Mouse (Mus musculus) spleen, adult 2 months (tissue): ENCODE measurements around the gene Tmem119. TPM values are rescaled to one million over a fixed set of nuclear protein-coding genes. Genes with fewer than 3 reads are reported as not detected.
"Not testable (repeated sequence)": the region's sequence is repeated elsewhere in the genome, so short reads cannot be mapped to it uniquely, and the experiment has no call there.

Experiments used
- DNase-seq, 2 experiments: peaks; one replicate each; pipeline versions ENCODE4 v3.0.0 to v3.0.0-alpha.2; 2012 to 2021; ENCODE audit warnings: low spot score in 2 of 2, low read depth in 1 of 2
- H3K27ac ChIP-seq: fragments of 200-500 bp; 2 replicates; pipeline ENCODE4 v1.5.1; 2012; ENCODE audit warnings: low read length, inconsistent platforms; ENCODE audit not compliant: insufficient read depth
- H3K27me3 ChIP-seq: fragments of 200-500 bp; 2 replicates; pipeline ENCODE4 v1.6.1; 2012; ENCODE audit warnings: mild to moderate bottlenecking, moderate library complexity, low read length, inconsistent platforms; ENCODE audit not compliant: control insufficient read depth, insufficient read depth
- H3K36me3 ChIP-seq: fragments of 200-500 bp; 2 replicates; pipeline ENCODE4 v1.6.1; 2012; ENCODE audit warnings: mild to moderate bottlenecking, low read length, inconsistent platforms; ENCODE audit not compliant: control insufficient read depth, insufficient read depth
- H3K4me1 ChIP-seq: fragments of 200-500 bp; 2 replicates; pipeline ENCODE4 v1.6.1; 2011; ENCODE audit warnings: inconsistent platforms; ENCODE audit not compliant: control insufficient read depth, insufficient read depth, insufficient read length
- H3K4me3 ChIP-seq: fragments of 200-500 bp; 2 replicates; pipeline ENCODE4 v1.5.1; 2011; ENCODE audit warnings: mild to moderate bottlenecking, inconsistent platforms; ENCODE audit not compliant: insufficient read depth, insufficient read length; ENCODE audit errors: extremely low read depth
- CTCF ChIP-seq: fragments of 200-500 bp; IDR thresholded peaks from 2 replicates; pipeline ENCODE4 v1.5.1; 2011; ENCODE audit warnings: mild to moderate bottlenecking, inconsistent platforms; ENCODE audit not compliant: insufficient read depth, insufficient read length, insufficient replicate concordance; ENCODE audit errors: extremely low read depth
- POLR2A ChIP-seq: fragments of 200-500 bp; IDR thresholded peaks from 2 replicates; pipeline ENCODE4 v1.6.1; 2011; ENCODE audit warnings: low read depth, low read length, inconsistent platforms
- WGBS: fragments of 180-500 bp; shearing (Covaris S2); methylation state at CpG from one replicate; pipeline ENCODE4 v1.1.7; 2018; 5-methylcytosine and 5-hydroxymethylcytosine counted together
- polyA plus RNA-seq: library from polyadenylated mRNA; depleted of rRNA; stranded (reverse); fragments of >200 nt; gene quantifications from 2 replicates; pipeline ENCODE4 v1.2.3, GENCODE M21; 2012

Tmem119 gene
- polyA plus RNA-seq, 1 experiment: 3.0 TPM

- no peak overlapping the region for H3K27ac ChIP-seq
- 88% methylated on average over 16 of the region's 16 CpGs for WGBS
- no peaks in the 10 kb centered on the region; the same call in 1 of the 2 replicates for H3K4me1 ChIP-seq
Observed at GRCm38 (mm10) chr5:113791197-113792095, 8.9 kb downstream of the Tmem119 start.

DNA sequence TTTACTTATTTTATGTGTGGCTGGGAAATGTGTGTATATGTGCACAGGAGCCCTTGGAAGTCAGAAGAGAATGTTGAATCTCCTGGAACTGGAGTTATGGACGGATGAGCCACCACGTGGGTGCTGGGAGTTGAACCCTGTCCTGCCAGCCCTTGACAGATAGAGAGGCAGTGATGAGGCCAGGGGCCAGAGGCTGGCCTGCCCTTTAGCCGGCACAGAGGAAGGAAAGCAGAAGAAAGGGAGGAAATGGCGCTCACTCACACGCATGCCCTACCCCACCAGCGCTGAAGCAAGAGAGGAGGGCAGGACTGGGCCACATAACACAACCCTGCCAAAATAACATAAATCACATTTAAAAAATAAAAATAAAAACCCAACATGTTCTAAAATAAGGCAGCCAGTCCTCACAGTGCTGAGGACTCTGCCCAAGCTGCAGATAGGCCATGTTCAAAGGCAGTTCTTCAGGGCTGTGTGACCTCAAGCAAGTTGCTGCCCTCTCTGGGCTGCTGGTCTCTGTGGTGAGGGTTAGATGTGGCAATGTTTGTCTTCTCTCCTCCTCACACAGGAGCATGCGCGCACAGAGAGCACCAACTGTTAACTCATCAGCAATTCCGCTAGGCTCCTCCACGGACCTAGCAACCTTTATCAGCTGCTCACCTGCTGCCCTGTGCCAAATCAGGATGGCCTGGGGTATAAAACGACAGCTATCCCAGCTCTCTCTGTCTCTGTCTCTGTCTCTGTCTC, 9.7 kb downstream of the Tmem119 start:
- no peak overlapping the region for H3K27ac ChIP-seq

More at GRCm38 (mm10) chr5:113791197-113792095, 8.9 kb downstream of the Tmem119 start:
- Histone ChIP-seq H3K27me3 (no peaks in the 10 kb centered on the region), H3K4me3 (no peak overlapping the region), H3K36me3 (no peaks in the 10 kb centered on the region)
- DNase-seq: no peak
- TF ChIP-seq POLR2A (no peak), CTCF (no peak)

GRCm38 (mm10) chr5:113789075-113789788, 11.1 kb downstream of the Tmem119 start:
- no peaks in the 10 kb centered on the region for H3K27me3 ChIP-seq
- no peaks in the 10 kb centered on the region for H3K36me3 ChIP-seq
- 67% methylated on average over 7 of the region's 7 CpGs for WGBS
- no peak overlapping the region for H3K27ac ChIP-seq
- H3K4me3 ChIP-seq: no peak overlapping the region
- no peak for DNase-seq
- TF ChIP-seq POLR2A (no peak), CTCF (no peak)
- no peaks in the 10 kb centered on the region; the same call in 1 of the 2 replicates for H3K4me1 ChIP-seq

More for the DNA sequence above, 9.7 kb downstream of the Tmem119 start:
- 54% methylated on average over 11 of the region's 11 CpGs for WGBS
- no peak for DNase-seq
- no peak for TF ChIP-seq CTCF
- Histone ChIP-seq H3K4me3 (no peak overlapping the region), H3K36me3 (no peaks in the 10 kb centered on the region), H3K4me1 (no peaks in the 10 kb centered on the region; the same call in 1 of the 2 replicates), H3K27me3 (no peaks in the 10 kb centered on the region)

DNA sequence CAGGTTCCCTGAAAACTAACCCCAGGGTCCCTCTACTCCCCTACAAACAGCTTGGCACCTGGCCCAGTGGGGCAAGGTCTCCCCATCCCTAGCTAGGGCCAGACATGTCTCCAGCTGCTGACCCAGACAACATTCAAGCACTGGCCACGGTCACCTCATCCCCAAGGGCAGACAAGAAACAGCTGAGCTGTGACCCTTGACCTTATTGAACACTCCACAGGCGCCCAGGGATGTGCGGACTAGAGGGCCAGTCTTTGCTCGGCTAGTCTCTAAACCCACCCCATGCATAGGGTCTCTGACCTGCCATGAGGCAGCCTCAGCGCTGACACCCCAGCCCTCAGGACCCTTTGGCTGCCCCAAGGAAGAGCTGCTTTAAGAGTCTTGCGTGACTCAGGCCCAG, 11.7 kb downstream of the Tmem119 start:
- H3K4me1 ChIP-seq: peaks cover 3% of the 10 kb centered on the region; the same call in 1 of the 2 replicates
- H3K36me3 ChIP-seq: no peaks in the 10 kb centered on the region
- H3K27me3 ChIP-seq: no peaks in the 10 kb centered on the region
- DNase-seq: no peak
- no peak overlapping the region for H3K4me3 ChIP-seq
- H3K27ac ChIP-seq: no peak overlapping the region
- TF ChIP-seq CTCF (no peak), POLR2A (no peak)
- 88% methylated on average over 6 of the region's 6 CpGs for WGBS

DNA sequence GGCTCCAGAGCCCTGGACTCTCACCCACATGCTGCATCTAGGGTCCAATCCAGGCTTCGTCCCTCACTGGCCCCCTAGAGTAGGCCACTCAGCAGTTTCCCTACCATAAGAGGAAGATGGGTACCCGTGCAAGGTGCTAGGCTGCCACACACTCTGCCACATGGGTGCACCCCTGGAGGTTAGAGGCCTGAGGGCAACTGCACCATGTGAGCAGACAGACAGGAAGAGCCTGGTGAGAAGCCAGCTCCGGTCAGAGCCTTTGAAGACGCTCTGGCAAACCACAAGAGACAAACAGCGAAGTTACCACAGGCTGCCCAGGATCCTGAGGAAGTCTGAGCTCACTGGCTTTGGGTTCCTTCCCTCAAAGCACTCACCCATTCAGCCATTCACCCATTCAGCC, 13.3 kb downstream of the Tmem119 start:
- DNase-seq: peak in 1 of 2 experiments; percentile 19
- 8% methylated on average over 5 of the region's 5 CpGs for WGBS
- H3K27ac ChIP-seq: no peak overlapping the region
- no peak for TF ChIP-seq CTCF
- no peak for TF ChIP-seq POLR2A
- no peaks in the 10 kb centered on the region for H3K36me3 ChIP-seq
- no peak overlapping the region for H3K4me3 ChIP-seq
- peaks cover 3% of the 10 kb centered on the region; the same call in 1 of the 2 replicates for H3K4me1 ChIP-seq
- H3K27me3 ChIP-seq: no peaks in the 10 kb centered on the region

- WGBS: 64% methylated on average over 3 of the region's 3 CpGs
- H3K27ac ChIP-seq: not testable (repeated sequence)
Observed at GRCm38 (mm10) chr5:113784104-113784503, 16.2 kb downstream of the Tmem119 start.

More at GRCm38 (mm10) chr5:113784104-113784503, 16.2 kb downstream of the Tmem119 start:
- not testable (repeated sequence) for H3K36me3 ChIP-seq, H3K4me3 ChIP-seq, H3K4me1 ChIP-seq, H3K27me3 ChIP-seq, DNase-seq
